In the genomic region with DNA sequence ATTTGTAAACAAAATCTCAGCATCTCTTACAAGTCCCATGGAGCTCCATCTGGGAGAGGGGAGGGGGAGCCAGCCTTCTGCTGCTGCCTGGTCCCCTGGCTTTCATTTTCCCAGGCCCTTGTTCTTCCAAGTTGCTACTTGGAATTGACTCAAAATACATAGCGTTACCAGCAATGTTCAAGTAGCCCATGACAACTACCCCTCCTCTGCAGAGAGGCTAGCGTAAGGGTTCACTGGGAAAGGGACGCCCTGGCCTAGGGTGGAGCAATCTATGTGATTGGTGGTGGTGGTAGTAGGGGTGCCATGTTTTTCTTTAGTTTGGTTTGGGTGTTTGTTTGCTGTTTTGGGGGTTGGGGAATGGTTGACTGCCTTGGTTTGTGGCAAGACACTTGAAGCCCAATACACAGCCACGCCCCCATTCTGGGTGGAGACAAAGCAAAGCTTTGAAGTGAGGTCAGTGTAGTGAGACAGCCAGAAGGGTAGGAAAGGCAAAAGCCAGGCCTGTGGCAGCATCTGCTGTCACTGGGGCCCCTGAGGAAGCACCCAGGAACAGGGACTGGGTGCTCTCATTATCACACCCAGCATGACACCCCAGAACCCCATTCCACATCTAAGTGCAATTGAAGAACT, we compare ENCODE assay signal across 11 mouse cellular contexts. TPM values are rescaled to one million over a fixed set of nuclear protein-coding genes. Genes with fewer than 3 reads are reported as not detected.
DNase-seq lines count a peak whose midpoint lies in the region; ATAC-seq and TF ChIP-seq lines count a peak whose summit lies in the region.
"Had no signal": no experiment of that assay in that cellular context is flagged by ENCODE, and none has a peak within 500 bp of the region (broad histone marks: within the 10 kb centered on the region; RNA-seq: fewer than 3 reads in every experiment).

No protein-coding gene starts in this region.

- TF ChIP-seq POLR2A in liver, adult 2 months (IDR thresholded peaks at IDR 0.05; ENCODE audit: extremely low read depth, insufficient read depth, low read length): 0 out of 2 replicates have a peak, but pooled peaks have one; percentile 19

- peak; percentile 34 for DNase-seq in layer of hippocampus, adult 11-12 months (ENCODE audit: low spot score)
- DNase-seq in layer of hippocampus, postnatal 25 days (ENCODE audit: extremely low spot score in 1 of 2, low spot score in 1 of 2): no peak
- DNase-seq in embryonic facial prominence, embryonic 11.5 days (ENCODE audit: low spot score): no peak
- peak; percentile 85 for DNase-seq in liver, adult 2 months (ENCODE audit: extremely low read depth, low read depth, low spot score)
- peak; percentile 82 for DNase-seq in midbrain, postnatal 0 days (ENCODE audit: low spot score)
- DNase-seq in right cerebral cortex, postnatal 36 days (ENCODE audit: low spot score in 2 of 2): no peak

- no peaks in the 10 kb centered on the region for H3K36me3 ChIP-seq in embryonic facial prominence, embryonic 11.5 days (replicated peaks; ENCODE audit: control insufficient read depth, insufficient read depth, low read depth, low read length)
- peaks cover 15% of the 10 kb centered on the region; the same call in 1 of the 2 replicates for H3K36me3 ChIP-seq in liver, adult 2 months (ENCODE audit: control insufficient read depth, insufficient read depth, low read length)
- H3K36me3 ChIP-seq in midbrain, postnatal 0 days (ENCODE audit: insufficient read depth, low read length): no peaks in the 10 kb centered on the region

- no peak overlapping the region for H3K27ac ChIP-seq in embryonic facial prominence, embryonic 11.5 days (replicated peaks; ENCODE audit: low read depth, low read length)
- H3K27ac ChIP-seq in liver, adult 2 months (replicated peaks; ENCODE audit: insufficient read depth, low read depth, low read length): peak overlapping the region; percentile 76
- H3K27ac ChIP-seq in midbrain, postnatal 0 days (ENCODE audit: low read depth, low read length): peak overlapping the region; percentile 38; the same call in 1 of the 2 replicates

- peak; percentile 42; the same call in 1 of the 2 replicates for ATAC-seq in embryonic facial prominence, embryonic 11.5 days (replicated peaks; ENCODE audit: insufficient number of reproducible peaks, low FRiP score, low TSS enrichment, low read depth)
- peak; percentile 82 for ATAC-seq in midbrain, postnatal 0 days (ENCODE audit: low FRiP score)
- ATAC-seq in megakaryocyte-erythroid progenitor cell, adult 5-6 weeks (replicated peaks; ENCODE audit: low FRiP score, low TSS enrichment, poor library complexity, severe bottlenecking): no peak
- no peak for ATAC-seq in megakaryocyte progenitor cell, adult 5-6 weeks (replicated peaks; ENCODE audit: poor library complexity)

- TF ChIP-seq CTCF in liver, adult 2 months (IDR thresholded peaks at IDR 0.05; ENCODE audit: low read depth, low read length): no peak
- TF ChIP-seq CTCF in midbrain, postnatal 0 days (IDR thresholded peaks at IDR 0.05): no peak

- no peak overlapping the region for H3K9ac ChIP-seq in embryonic facial prominence, embryonic 11.5 days (replicated peaks; ENCODE audit: low read length)
- peak overlapping the region; percentile 27; the same call in 1 of the 2 replicates for H3K9ac ChIP-seq in liver, adult 2 months (ENCODE audit: low read depth, low read length)
- H3K9ac ChIP-seq in midbrain, postnatal 0 days (replicated peaks; ENCODE audit: low read length, poor library complexity, severe bottlenecking): no peak overlapping the region

- H3K27me3 ChIP-seq in embryonic facial prominence, embryonic 11.5 days (ENCODE audit: control insufficient read depth, insufficient read depth, low read length): no peaks in the 10 kb centered on the region
- H3K27me3 ChIP-seq in liver, adult 2 months (ENCODE audit: control insufficient read depth, insufficient read depth, low read length): no peaks in the 10 kb centered on the region
- H3K27me3 ChIP-seq in midbrain, postnatal 0 days (ENCODE audit: insufficient read depth, low read length): no peaks in the 10 kb centered on the region

- no peaks in the 10 kb centered on the region for H3K4me1 ChIP-seq in embryonic facial prominence, embryonic 11.5 days (ENCODE audit: control insufficient read depth, insufficient read depth, low read length)
- peaks cover 49% of the 10 kb centered on the region for H3K4me1 ChIP-seq in liver, adult 2 months (ENCODE audit: control insufficient read depth, insufficient read depth, low read length)
- H3K4me1 ChIP-seq in midbrain, postnatal 0 days (ENCODE audit: insufficient read depth, low read length): no peaks in the 10 kb centered on the region

- 89% methylated on average over 4 of the region's 4 CpGs for WGBS in embryonic facial prominence, embryonic 11.5 days
- 24% methylated on average over 4 of the region's 4 CpGs for WGBS in liver, adult 2 months
- 69% methylated on average over 4 of the region's 4 CpGs for WGBS in midbrain, postnatal 0 days

- no peak overlapping the region for H3K4me2 ChIP-seq in embryonic facial prominence, embryonic 11.5 days (ENCODE audit: low read depth, low read length)
- H3K4me2 ChIP-seq in midbrain, postnatal 0 days (ENCODE audit: low read depth, low read length, poor library complexity, severe bottlenecking): no peak overlapping the region

- H3K79me2 ChIP-seq in liver, adult 2 months (ENCODE audit: control insufficient read depth, insufficient read depth, low read length): peaks cover 41% of the 10 kb centered on the region

- no peaks in the 10 kb centered on the region for H3K9me3 ChIP-seq in embryonic facial prominence, embryonic 11.5 days (replicated peaks; ENCODE audit: control insufficient read depth, low read length)
- H3K9me3 ChIP-seq in midbrain, postnatal 0 days (ENCODE audit: low read length): no peaks in the 10 kb centered on the region

- no peak overlapping the region for H3K4me3 ChIP-seq in embryonic facial prominence, embryonic 11.5 days (ENCODE audit: low read depth, low read length)
- H3K4me3 ChIP-seq in liver, adult 2 months (ENCODE audit: insufficient read depth, low read depth, low read length): no peak overlapping the region
- H3K4me3 ChIP-seq in midbrain, postnatal 0 days (ENCODE audit: low read depth, low read length): no peak overlapping the region
- H3K4me3 ChIP-seq: myocyte had no signal

RNA-seq across cellular contexts. Expression of gene Gpam, which starts 4.6 kb away (rescaled TPM):
- total RNA-seq in layer of hippocampus, postnatal 25 days (2021): 10 to 100 TPM; 55.6 to 58.4 TPM
- polyA plus RNA-seq in embryonic facial prominence, embryonic 11.5 days (2014; fragmentation: Nextera tagmentation; extraction: Ambion mirVana): 16.4 and 18.7 TPM in 2 replicates
- total RNA-seq in liver, adult 2 months (2014; rRNA removed): 261 and 274 TPM in 2 replicates
- polyA plus RNA-seq in liver, adult 2 months (2012; rRNA removed): 90.2 and 102 TPM in 2 replicates
- total RNA-seq in midbrain, postnatal 0 days (2014; rRNA removed): 81.1 and 83.0 TPM in 2 replicates
- 23.6 and 24.0 TPM in 2 replicates for polyA plus RNA-seq in midbrain, postnatal 0 days (2015; fragmentation: Nextera tagmentation; extraction: Ambion mirVana)
- 16.2 and 19.9 TPM in 2 replicates for total RNA-seq in megakaryocyte-erythroid progenitor cell, adult 5-6 weeks (2014; fragmentation: Nextera tagmentation)
- total RNA-seq in megakaryocyte-erythroid progenitor cell, adult 5-6 weeks (2017): 21.6 and 22.3 TPM in 2 replicates
- 6.6 and 7.9 TPM in 2 replicates for total RNA-seq in megakaryocyte progenitor cell, adult 5-6 weeks (2015)
- 12.5 and 14.2 TPM in 2 replicates for total RNA-seq in megakaryocyte progenitor cell, adult 5-6 weeks (2017)

RNA-seq across cellular contexts. Expression of gene Tectb, which starts 58.1 kb away (rescaled TPM):
- under 1 TPM in 1 of 2 experiments, not detected in 1; 0.25 TPM for total RNA-seq in layer of hippocampus, postnatal 25 days (2021)
- not detected in 2 replicates for polyA plus RNA-seq in embryonic facial prominence, embryonic 11.5 days (2014; fragmentation: Nextera tagmentation; extraction: Ambion mirVana)
- total RNA-seq in liver, adult 2 months (2014; rRNA removed): 0.18 and 0.20 TPM in 2 replicates
- 0.07 TPM in 1 of 2 replicates, not detected in the other for polyA plus RNA-seq in liver, adult 2 months (2012; rRNA removed)
- total RNA-seq in midbrain, postnatal 0 days (2014; rRNA removed): 0.09 TPM in 1 of 2 replicates, not detected in the other
- 0.16 and 0.34 TPM in 2 replicates for polyA plus RNA-seq in midbrain, postnatal 0 days (2015; fragmentation: Nextera tagmentation; extraction: Ambion mirVana)
- total RNA-seq in megakaryocyte-erythroid progenitor cell, adult 5-6 weeks (2014; fragmentation: Nextera tagmentation): not detected in 2 replicates
- total RNA-seq in megakaryocyte-erythroid progenitor cell, adult 5-6 weeks (2017): not detected in 2 replicates
- not detected in 2 replicates for total RNA-seq in megakaryocyte progenitor cell, adult 5-6 weeks (2015)
- not detected in 2 replicates for total RNA-seq in megakaryocyte progenitor cell, adult 5-6 weeks (2017)
- total RNA-seq: MEL had no signal
- polyA plus RNA-seq: intestine, embryonic 14.5 days; myocyte had no signal

Comparison
In these comparisons a context has a peak if more than half of its experiments do, and no peak if none do; other contexts are left out.
1. DNase-seq: peak in layer of hippocampus, adult 11-12 months (single experiment), liver, adult 2 months (single experiment) and midbrain, postnatal 0 days (single experiment); none in layer of hippocampus, postnatal 25 days (0 of 2), embryonic facial prominence, embryonic 11.5 days (single experiment) and right cerebral cortex, postnatal 36 days (0 of 2).
2. ATAC-seq: peak in embryonic facial prominence, embryonic 11.5 days (single experiment) and midbrain, postnatal 0 days (single experiment); none in megakaryocyte-erythroid progenitor cell, adult 5-6 weeks (single experiment) and megakaryocyte progenitor cell, adult 5-6 weeks (single experiment).